Mouse (Mus musculus) CD4-positive, CD25-positive, alpha-beta regulatory T cell, adult 4 months (primary cell): Measurements from ENCODE around the gene AI464131. TPM values are rescaled to one million over a fixed set of nuclear protein-coding genes. Genes with fewer than 3 reads are reported as not detected.

Experiments
- ATAC-seq: one replicate; pipeline ENCODE4 v1.8.0; 2017
- polyA plus RNA-seq, 2 experiments: library from polyadenylated mRNA; unstranded; fragments of 100-300 nt; shearing (Covaris generic); gene quantifications; one replicate each; pipeline ENCODE4 v1.2.1; 2017

The AI464131 gene
- polyA plus RNA-seq, 2 experiments from 2014 or later = not detected

- ATAC-seq = no peak
Observed at GRCm38 (mm10) chr4:41504325-41504724, 1.4 kb upstream of the AI464131 start.

GRCm38 (mm10) chr4:41502171-41502940, 520 bp downstream of the AI464131 start:
- no peak for ATAC-seq

DNA sequence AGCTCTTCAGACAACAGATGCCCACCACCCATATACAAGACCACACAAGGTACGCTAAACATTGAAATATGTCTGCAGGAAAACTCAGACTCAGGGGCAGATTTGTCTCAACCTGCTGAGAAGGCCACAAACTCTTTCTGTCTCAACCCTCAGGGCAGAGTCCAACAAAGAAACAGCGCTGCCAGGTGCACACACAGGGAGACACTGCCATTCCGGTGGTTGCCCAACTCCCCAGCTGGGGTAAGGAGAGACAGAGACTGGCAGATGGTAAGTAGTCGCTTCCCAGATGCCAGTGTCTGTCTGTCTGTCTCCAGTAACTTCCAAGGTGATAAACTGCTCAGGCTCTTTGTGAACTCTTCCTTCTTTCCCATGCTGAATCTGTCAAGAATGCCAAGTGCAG, 2.1 kb downstream of the AI464131 start:
- ATAC-seq = no peak

DNA sequence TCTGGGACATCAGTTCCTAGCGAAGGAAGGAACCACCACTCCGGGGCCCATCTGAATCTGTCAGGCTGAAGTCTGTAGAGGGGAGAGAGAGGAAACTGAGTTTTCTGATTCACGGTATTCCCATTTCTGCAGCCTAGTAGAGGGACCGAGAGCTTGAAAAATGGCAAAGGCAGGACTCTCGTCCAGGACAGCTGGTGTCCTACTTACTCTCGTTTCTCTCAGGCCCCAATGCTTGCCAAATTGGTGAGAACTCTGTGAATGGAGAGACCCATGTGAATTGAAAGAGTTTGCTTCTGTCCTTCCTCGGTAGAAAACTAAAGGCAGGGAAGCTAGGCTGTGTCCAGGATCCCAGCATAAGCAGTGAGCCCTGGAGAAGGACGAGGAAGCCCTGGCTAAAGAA, 3.3 kb downstream of the AI464131 start:
- no peak for ATAC-seq

DNA sequence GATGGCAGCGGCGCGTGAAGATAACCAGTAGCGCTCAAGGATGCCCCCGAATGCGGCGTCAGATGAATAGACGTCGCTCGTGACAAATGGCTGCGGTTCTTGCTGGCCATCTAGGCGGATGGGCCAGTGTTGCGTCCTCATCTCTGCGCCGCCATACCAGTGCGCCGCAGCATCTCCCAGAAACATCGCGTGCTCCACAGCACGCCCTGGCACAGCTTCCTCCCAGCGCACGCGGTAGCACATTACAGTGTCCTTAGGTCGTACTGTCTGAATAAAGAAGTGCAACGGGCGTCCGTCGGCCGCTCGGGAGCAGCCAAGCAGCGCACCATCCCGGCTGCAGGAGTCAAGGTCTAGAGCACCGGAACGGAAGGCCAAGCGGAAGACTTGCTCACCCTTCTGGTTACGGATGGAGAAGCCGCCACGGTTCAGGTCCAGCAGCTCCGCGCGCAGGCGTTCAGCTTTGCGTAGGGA, 3.9 kb downstream of the AI464131 start:
- no peak for ATAC-seq

- ATAC-seq = no peak
Observed at GRCm38 (mm10) chr4:41497995-41498845, 4.7 kb downstream of the AI464131 start.

DNA sequence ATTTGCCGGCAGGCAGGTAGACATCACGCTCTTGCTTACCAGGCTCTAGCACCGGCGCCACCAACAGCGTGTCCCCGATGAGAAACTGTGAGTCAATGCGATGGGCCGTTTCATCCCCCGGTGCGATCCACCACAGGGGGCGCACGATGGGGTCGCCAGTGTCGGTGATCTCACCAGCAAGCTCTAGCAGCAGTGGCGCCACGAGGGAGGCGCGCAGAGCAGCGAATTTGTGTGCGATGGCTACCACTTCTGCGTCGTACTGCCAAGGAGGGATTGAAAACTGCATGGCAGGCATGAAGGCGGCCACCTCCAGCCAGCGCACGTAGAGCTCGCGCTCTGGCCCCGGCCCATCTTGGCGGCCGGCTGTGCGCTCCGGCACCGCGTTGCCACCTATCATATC, 5.3 kb downstream of the AI464131 start:
- ATAC-seq = no peak

DNA sequence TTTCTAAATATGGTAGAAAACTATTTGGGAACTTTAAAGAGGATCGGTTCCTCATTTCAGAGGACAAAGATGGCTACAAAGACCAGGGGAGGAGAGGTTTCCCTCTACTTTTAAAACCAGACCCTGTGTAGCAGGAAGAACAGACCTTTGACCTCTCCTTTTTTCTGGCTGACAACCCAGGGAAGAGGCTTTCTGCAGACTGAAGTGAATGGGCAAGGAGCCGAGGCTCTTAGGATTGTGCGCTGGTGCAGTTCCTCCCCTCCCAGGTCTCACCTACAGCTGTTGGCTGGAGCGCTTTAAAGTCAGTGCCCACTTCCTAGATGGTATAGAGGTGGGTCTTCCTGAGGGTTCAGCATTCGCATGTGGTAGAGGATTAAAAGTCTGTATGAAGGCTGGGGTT, 5.8 kb downstream of the AI464131 start:
- no peak for ATAC-seq

- no peak for ATAC-seq
Observed at GRCm38 (mm10) chr4:41495850-41496249, 7.0 kb downstream of the AI464131 start.

- no peak for ATAC-seq
Observed at GRCm38 (mm10) chr4:41495076-41495475, 7.8 kb downstream of the AI464131 start.

DNA sequence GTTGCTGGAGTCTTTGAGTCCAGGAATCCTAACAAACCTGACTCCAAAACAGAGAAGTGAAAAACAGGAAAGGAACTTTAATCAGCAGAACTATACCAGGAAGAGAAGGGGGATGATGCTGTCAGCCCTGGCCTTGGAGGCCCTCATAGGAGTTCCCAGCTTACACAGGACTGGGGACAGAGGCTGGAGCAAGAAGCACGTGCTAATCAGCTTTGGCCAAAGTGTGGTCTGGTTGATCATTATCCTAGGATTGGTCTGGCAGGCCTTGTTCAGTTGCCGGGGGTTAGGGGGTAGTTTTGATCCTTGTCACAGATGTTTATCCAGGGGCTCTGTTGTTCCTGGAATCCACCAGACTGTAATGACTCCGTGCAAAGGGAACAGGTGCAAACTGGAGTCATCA, 8.5 kb downstream of the AI464131 start:
- no peak for ATAC-seq

GRCm38 (mm10) chr4:41493464-41494116, 9.3 kb downstream of the AI464131 start:
- ATAC-seq = no peak

GRCm38 (mm10) chr4:41492951-41493350, 9.9 kb downstream of the AI464131 start:
- no peak for ATAC-seq

DNA sequence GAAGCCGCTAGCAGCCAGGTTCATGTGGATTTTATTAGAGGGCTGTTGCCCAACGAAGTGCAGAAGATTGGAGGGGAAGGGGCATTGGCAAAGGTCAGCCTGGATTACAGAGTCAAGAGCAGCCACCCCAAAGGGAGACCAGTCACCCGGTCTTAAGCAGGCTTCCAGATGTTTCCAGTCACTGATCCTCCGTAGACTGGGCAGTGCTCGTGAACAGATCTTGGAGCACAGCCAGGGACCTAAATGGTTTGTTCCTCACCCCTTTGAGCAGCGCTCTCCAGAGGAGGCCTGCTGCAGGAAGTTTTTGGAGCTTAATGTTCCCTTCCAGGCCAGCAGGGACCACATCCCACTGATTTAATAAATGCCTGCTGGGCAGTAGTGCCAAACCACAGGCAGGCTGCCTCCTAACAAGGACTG, 21.3 kb downstream of the AI464131 start:
- no peak for ATAC-seq

DNA sequence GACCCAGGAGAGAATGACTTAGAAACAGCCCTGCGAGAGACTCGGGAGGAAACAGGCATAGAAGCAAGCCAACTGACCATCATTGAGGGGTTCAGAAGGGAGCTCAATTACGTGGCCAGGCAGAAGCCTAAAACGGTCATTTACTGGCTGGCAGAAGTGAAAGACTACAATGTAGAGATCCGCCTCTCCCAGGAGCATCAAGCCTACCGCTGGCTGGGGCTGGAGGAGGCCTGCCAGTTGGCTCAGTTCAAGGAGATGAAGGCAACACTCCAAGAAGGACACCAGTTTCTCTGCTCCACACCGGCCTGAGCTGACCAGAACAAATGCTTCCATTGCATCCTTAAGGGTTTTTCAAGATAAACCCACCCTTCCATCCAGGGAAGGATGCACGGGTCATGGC, 22.6 kb downstream of the AI464131 start:
- ATAC-seq = no peak

DNA sequence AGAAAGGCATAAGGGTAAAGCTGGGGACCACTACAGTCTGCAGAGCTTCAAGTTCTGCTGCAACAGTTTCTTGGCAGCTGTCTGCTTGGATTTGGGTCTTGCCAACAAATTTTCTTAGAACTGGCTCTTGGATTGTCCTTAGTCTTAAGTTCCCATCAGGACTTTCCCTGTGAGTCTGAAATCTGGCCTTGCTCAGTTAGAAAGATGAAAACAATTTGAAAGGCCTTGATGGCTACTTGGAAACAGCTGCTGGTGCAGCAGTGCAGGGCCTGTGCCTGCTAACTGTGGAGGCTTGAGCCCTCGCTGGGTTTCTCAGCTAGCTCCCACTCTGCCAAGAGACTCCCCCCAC, 23.4 kb downstream of the AI464131 start:
- no peak for ATAC-seq

DNA sequence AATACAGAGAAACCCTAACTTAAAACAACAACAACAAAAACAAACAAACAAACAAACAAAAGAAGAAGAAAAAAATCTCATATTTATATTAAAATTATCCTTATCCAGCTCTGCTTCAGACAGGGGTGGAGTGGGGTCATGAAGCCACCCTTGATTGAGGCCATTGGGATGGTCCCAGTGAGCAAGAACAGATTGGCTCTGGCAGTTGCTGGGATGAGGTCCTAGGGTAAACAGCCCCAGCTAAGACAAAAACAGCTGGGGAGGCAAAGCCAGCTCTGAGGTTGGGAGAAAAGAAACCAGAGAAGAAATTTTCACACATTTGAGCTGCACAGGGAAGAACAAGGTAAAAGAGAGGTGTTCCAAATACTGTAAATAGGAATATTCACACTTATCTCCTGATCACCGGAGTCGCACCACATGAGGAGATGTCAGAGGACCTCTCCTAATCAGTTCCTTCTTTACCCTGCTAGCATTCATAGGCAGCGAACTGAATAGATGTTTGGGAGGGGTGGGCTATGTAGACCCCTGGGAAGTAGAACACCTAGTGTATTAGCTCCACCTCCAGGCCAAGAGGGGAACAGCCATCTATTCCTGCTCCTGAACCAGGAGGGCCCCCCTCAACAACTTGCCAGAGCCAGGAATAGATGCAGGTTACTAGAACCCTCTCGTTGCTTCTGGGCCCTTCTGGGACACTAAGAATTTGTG, 24.0 kb downstream of the AI464131 start:
- ATAC-seq = no peak

DNA sequence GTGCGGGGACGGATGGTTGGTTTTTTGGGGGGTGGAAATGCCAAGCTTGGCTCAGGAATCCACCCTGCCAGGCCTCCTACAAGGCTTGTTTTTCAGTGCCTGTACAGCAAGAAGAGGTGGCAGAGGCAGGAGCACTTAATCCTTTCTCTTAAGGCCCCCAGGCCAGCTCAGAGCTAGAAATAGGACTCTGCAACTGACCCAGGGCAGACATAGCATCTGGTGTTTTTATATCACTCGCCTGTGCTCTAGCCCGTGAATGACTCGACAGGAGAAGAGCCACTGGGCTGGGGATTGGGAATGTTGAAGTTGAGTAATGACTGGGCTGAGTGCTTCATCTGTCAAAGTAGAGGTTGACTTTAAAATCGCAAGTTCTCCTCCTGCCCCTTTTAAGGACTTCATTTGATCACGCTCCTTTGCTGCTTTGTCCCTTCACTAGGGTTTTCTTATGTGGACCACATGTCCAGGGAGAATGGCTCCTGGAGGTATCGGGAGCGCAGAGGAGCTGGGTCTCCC, 25.2 kb downstream of the AI464131 start:
- no peak for ATAC-seq

DNA sequence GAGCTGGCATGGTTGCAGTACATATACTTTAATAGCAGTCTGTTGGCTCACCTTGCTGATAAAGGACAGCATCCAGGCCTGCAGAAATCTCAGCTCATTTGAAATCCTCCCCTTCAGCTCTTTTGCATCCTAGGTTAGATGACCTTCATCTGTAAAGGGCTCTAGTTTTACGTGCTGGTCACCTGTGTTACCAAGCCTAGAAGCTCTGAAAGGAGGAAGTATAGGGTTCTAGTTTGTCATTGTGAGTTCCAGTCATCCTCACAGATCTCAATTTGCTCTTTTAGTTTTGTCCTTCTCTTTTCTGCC, 31.5 kb downstream of the AI464131 start:
- ATAC-seq = no peak

GRCm38 (mm10) chr4:41470684-41471383, 32.0 kb downstream of the AI464131 start:
- ATAC-seq = no peak

DNA sequence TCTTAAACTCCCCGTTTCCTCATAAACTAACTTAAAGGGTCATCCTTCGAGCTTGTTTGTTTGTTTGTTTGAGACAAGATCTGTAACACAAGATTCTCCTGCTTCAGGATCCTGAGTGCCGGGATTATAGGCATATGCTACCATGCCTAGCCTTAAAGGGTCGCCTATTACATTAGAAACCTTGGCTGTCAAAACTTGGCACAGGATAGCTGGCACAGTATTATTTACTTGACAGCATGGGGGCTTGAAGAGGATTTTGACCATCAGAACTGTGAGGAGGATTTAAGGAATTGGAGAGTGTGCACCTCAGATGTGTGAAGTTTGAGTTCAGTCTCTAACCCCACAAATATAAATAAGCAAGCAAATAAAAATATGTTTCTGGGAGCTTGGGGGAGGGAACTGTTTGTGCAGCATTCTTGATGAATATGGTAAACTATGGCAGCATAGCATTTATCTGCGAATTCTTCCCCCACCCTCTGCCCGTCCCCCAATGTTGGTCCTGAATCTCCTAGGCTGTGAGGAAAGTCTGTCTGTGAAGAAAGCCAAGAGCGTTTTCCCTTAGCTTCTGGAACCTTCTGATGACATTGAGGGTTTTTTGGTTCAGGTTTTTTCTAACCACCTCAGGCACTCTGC, 32.7 kb downstream of the AI464131 start:
- ATAC-seq = no peak

DNA sequence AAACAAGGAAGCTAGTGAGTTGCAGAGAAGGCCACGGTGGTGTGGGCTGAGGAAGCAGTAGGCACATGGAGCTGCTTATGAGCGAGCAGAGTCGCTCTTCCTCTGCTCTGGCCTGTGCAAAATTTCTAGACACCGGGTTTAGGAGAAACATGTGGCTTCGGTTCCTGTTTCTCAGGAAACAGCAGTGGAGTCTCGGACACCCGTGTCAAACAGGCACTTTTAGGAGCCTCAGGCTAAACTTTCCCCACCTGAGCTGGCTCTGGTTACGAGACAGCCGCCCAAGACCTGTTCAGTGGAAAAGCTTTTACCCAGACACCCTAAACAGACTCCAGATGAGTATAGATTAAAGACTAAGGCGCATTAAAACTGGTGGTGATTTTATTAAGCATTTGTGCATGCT, 33.7 kb downstream of the AI464131 start:
- no peak for ATAC-seq
